Mouse (Mus musculus) heart, postnatal 0 days (tissue): ENCODE data around the gene Itm2a. TPM values are rescaled to one million over a fixed set of nuclear protein-coding genes. Genes with fewer than 3 reads are reported as not detected.

Experiments used
- ATAC-seq: fragments of 200-750 bp; cut with Nextera tagmentation; 2 replicates; pipeline ENCODE4 v1.8.0; 2017; ENCODE audit warnings: low read depth, moderate number of reproducible peaks, moderate library complexity; ENCODE audit not compliant: insufficient read depth
- DNase-seq: peaks from one replicate; pipeline ENCODE4 v3.0.0-alpha.2; 2016; ENCODE audit warnings: low spot score
- H3K27ac ChIP-seq: fragments of 300-500 bp; sonication (generic); 2 replicates; pipeline ENCODE4 v1.5.1; 2014; ENCODE audit warnings: low read depth, mild to moderate bottlenecking
- H3K27me3 ChIP-seq: fragments of 300-500 bp; sonication (generic); 2 replicates; pipeline ENCODE4 v1.6.1; 2014; ENCODE audit warnings: low read length, mixed read lengths; ENCODE audit not compliant: control insufficient read depth, insufficient read depth
- H3K36me3 ChIP-seq: fragments of 300-500 bp; sonication (generic); replicated peaks from 2 replicates; pipeline ENCODE4 v1.6.1; 2014; ENCODE audit warnings: low read length, mixed read lengths; ENCODE audit not compliant: control insufficient read depth, insufficient read depth
- H3K4me1 ChIP-seq: fragments of 300-500 bp; sonication (generic); 2 replicates; pipeline ENCODE4 v1.6.1; 2014; ENCODE audit warnings: antibody characterized with exemption; ENCODE audit not compliant: control insufficient read depth, insufficient read depth
- H3K4me2 ChIP-seq: fragments of 300-500 bp; sonication (generic); 2 replicates; pipeline ENCODE4 v1.6.1; 2014; ENCODE audit warnings: low read depth, mild to moderate bottlenecking, low read length, moderate library complexity
- H3K4me3 ChIP-seq: fragments of 300-500 bp; sonication (generic); 2 replicates; pipeline ENCODE4 v1.5.1; 2014; ENCODE audit warnings: low read depth, low read length
- H3K9ac ChIP-seq: fragments of 300-500 bp; sonication (generic); replicated peaks from 2 replicates; pipeline ENCODE4 v1.6.1; 2014; ENCODE audit warnings: low read depth, low read length, mixed read lengths
- H3K9me3 ChIP-seq: fragments of 300-500 bp; sonication (generic); replicated peaks from 2 replicates; pipeline ENCODE4 v1.6.1; 2016; ENCODE audit warnings: low read length; ENCODE audit not compliant: control insufficient read depth
- CTCF ChIP-seq: IDR thresholded peaks from 2 replicates; pipeline ENCODE4 v1.5.1; 2016; ENCODE audit warnings: antibody characterized with exemption, control low read depth, low read depth
- EP300 ChIP-seq: IDR thresholded peaks from 2 replicates; pipeline ENCODE4 v1.6.1; 2016; ENCODE audit warnings: antibody characterized with exemption, low read depth
- WGBS: fragments of 180-500 bp; shearing (Covaris S2); extraction: QIAGEN DNeasy Blood & Tissue Kit; methylation state at CpG from one replicate; pipeline ENCODE4 v1.1.7; 2014; 5-methylcytosine and 5-hydroxymethylcytosine counted together
- polyA plus RNA-seq: library from polyadenylated mRNA; unstranded; fragments of >200 nt; fragmentation: Nextera tagmentation; extraction: Ambion mirVana; gene quantifications from 2 replicates; pipeline ENCODE4 v1.2.1, GENCODE M21; 2015
- total RNA-seq: library from RNA; depleted of rRNA; stranded (reverse); fragments of >200 nt; gene quantifications from 2 replicates; pipeline ENCODE4 v1.2.3, GENCODE M21; 2014; ENCODE audit warnings: low replicate concordance; rRNA removed

Itm2a gene
- total and polyA plus RNA-seq, 2 experiments from 2014 or later, result 114 to 229 TPM

GRCm38 (mm10) chrX:107402481-107402880 lies 695 bp downstream of the Itm2a start:
- H3K27me3 ChIP-seq, result no peaks in the 10 kb centered on the region
- no peaks in the 10 kb centered on the region for H3K36me3 ChIP-seq
- ATAC-seq, result no peak
- H3K9ac ChIP-seq, result peak overlapping the region; percentile 55
- peak overlapping the region; percentile 64 for H3K4me3 ChIP-seq
- 25% methylated on average over 18 of the region's 18 CpGs for WGBS
- no peak for DNase-seq
- H3K27ac ChIP-seq, result 0 out of 2 replicates have a peak overlapping the region, but pooled peaks have one; percentile 22
- H3K4me2 ChIP-seq, result peak overlapping the region; percentile 72
- H3K4me1 ChIP-seq, result no peaks in the 10 kb centered on the region
- H3K9me3 ChIP-seq, result no peaks in the 10 kb centered on the region
- TF ChIP-seq CTCF (no peak), EP300 (no peak)

DNA sequence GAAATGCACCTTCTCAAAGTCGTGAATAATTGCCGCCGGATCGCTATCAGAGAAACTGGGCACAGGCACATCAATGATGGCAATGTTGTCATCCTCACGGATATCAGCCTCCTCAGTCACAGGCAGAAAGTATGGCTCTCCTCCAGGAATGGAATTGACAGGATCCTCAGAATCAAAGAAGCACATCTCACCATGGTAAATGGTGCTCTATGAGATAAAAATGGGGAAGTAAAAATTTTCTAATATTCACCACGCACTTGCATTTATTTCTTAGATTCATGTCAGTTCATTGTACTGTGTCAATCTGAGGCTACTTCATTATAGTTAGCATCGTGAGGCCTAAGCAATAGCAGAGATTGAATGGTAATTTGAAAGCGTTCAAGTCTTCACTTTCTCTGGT lies 4.1 kb downstream of the Itm2a start:
- Histone ChIP-seq H3K27ac (no peak overlapping the region), H3K9me3 (no peaks in the 10 kb centered on the region), H3K36me3 (no peaks in the 10 kb centered on the region), H3K4me1 (no peaks in the 10 kb centered on the region), H3K27me3 (no peaks in the 10 kb centered on the region), H3K9ac (no peak overlapping the region), H3K4me3 (no peak overlapping the region), H3K4me2 (no peak overlapping the region)
- TF ChIP-seq CTCF (no peak), EP300 (no peak)
- 78% methylated on average over 8 of the region's 8 CpGs for WGBS
- no peak for DNase-seq
- ATAC-seq, result no peak

- Histone ChIP-seq H3K27ac (no peak overlapping the region), H3K4me1 (no peaks in the 10 kb centered on the region), H3K4me3 (no peak overlapping the region), H3K36me3 (no peaks in the 10 kb centered on the region), H3K27me3 (no peaks in the 10 kb centered on the region), H3K9ac (no peak overlapping the region), H3K9me3 (no peaks in the 10 kb centered on the region), H3K4me2 (no peak overlapping the region)
- ATAC-seq, result no peak
- DNase-seq, result no peak
- TF ChIP-seq CTCF, result no peak
- TF ChIP-seq EP300, result no peak
- 30% methylated on average over 3 of the region's 3 CpGs for WGBS
Measured at GRCm38 (mm10) chrX:107393256-107393655, 9.9 kb downstream of the Itm2a start.

DNA sequence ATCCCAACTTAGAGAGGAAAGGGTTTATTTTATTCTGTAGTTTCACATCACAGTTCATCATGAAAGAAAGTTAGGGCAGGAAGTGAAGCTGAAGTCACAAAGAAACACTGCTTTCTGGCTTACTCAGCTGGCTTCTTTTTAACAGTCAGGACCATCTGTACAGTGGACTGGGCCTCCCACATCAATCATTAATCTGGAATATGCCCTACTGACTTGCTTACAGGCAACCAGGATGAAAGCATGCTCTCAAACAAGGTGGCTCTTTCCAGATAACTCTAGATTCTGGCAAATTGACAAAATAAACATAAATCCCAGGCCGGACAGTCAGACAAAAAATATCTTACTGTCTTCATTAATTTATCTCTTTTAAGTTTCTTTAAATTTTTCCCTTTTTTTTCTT lies 27.8 kb downstream of the Itm2a start:
- TF ChIP-seq CTCF (no peak), EP300 (no peak)
- no peaks in the 10 kb centered on the region for H3K9me3 ChIP-seq
- H3K27ac ChIP-seq, result no peak overlapping the region
- no peaks in the 10 kb centered on the region for H3K27me3 ChIP-seq
- no peaks in the 10 kb centered on the region for H3K36me3 ChIP-seq
- H3K4me2 ChIP-seq, result no peak overlapping the region
- H3K4me3 ChIP-seq, result no peak overlapping the region
- DNase-seq (no peak), ATAC-seq (no peak)
- 32% methylated on average over 1 of the region's 1 CpGs for WGBS
- H3K4me1 ChIP-seq, result no peaks in the 10 kb centered on the region
- no peak overlapping the region for H3K9ac ChIP-seq

Other genes starting within 250 kb of the Itm2a start
- 0.46 TPM in 1 of 2 replicates, not detected in the other for gene Gpr174, start 147.5 kb downstream of the Itm2a start, total RNA-seq
- gene Gpr174, start 147.5 kb downstream of the Itm2a start, polyA plus RNA-seq, result 0.11 and 0.12 TPM in 2 replicates